Mouse (Mus musculus) small intestine, adult 2 months (tissue): ENCODE results near the gene Actb.

Source experiments
- CTCF ChIP-seq: fragments of 200-500 bp; IDR thresholded peaks from 2 replicates; pipeline ENCODE4 v1.5.1; 2012; ENCODE audit warnings: low read depth, mild to moderate bottlenecking, control low read depth, inconsistent platforms, low read length, moderate library complexity, mixed read lengths; ENCODE audit not compliant: insufficient replicate concordance, insufficient read length; ENCODE audit errors: extremely low read depth
- POLR2A ChIP-seq: fragments of 200-500 bp; IDR thresholded peaks from 2 replicates; pipeline ENCODE4 v1.6.1; 2012; ENCODE audit warnings: low read depth, mild to moderate bottlenecking, control low read depth, inconsistent platforms, low read length, moderate library complexity

- TF ChIP-seq POLR2A: no peak
- TF ChIP-seq CTCF: no peak
These were observed 10.4 kb downstream of the Actb start for GRCm38 (mm10) chr5:142896192-142896591.
